Mouse (Mus musculus): ENCODE results near the gene Entpd8.

The Entpd8 gene

DNA sequence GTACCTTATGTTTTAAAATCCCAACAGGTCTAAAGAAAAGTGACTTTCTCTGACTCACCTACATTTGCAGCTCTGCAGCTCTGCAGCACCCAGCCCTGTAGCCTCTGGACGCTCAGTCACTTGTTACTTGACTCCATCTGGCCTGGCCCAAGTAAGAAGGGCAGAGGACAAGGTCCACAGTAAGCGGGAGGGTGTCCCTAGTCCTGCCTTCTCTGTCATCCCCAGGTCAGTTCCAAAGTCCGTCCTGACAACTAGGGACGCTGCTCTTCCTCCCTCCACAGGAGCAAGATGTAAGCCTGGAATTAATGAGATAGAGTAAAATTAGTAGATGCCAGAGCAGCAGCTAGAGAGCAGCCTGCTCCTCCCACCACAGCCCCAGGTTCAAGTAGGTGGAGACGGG, at the start of gene Entpd8:
TSS of gene Entpd8 (plus strand) at position 229 of the 400 bp plus-strand sequence.
- in situ Hi-C loops (cut with MboI, MseI): no loop called here

DNA sequence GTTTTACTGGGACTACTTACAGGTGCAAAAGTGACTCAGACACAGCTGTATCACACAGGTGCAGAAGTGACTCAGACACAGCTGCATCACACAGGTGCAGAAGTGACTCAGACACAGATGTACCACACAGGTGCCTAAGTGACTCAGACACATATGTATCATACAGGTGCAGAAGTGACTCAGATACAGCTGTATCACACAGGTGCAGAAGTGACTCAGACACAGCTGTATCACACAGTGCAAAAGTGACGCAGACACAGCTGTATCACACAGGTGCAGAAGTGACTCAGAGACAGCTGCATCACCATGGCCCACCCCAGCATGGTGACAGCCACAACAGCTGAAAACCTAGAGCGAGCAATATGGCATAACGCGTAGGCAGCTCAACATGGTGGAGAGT, 45.1 kb upstream of the Entpd8 start:
- in situ Hi-C loops (cut with MboI, MseI): no loop called here

DNA sequence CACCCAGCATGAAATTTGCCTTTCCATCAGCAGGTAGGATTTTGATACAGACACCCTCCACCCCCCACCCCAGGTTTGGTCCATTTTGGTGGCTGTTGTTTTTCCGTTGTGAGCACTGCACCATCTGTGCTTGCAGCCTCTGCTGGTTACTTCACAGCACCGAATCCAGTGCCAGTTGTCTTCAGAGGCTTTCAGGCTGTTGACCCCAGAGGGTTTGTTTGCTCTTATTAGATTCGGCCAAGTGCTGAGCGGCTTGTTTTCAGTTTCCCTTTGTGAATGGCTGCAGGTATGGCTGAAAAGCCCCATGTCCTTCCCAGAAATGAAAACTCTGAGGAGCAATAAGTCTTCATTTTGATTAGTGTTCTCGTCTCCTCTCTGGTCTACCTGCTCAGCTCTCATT, 40.0 kb upstream of the Entpd8 start:
- in situ Hi-C loops (cut with MboI, MseI): no loop called here

DNA sequence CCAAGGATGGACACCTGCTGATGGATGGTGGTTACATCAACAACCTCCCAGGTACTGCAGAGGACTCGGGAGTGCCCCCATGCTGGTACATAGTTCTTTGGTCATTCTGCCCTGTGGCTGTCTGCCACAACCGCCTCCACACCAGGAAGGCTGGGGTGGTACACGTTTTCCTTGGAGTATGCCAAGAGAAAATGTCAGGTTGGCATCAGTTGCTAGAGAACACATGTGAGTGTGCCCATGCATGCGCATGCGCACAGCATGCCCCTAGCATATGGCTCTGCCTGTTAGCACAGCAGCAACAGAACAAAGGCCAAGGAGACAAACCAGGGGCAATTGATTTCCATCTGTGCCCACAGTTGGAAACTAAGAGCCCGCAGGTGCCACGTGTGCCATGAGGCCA, 29.2 kb upstream of the Entpd8 start:
- in situ Hi-C loops (cut with MboI, MseI): no loop called here

DNA sequence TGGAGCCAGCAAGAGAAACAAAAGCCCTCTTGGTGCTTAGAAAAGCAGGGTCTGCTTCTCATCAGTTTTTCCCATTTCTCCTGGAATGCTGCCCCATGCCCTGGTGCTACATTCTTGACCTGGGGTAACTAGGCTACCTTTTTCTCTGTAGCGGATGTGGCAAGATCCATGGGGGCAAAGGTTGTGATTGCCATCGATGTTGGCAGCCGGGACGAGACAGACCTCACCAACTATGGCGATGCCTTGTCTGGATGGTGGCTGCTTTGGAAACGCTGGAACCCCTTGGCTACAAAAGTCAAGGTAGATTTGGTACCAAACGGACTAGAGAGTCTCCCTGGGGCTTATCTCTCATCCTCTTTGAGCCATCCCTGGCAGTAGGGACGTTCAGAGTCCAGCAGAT, 28.7 kb upstream of the Entpd8 start:
- in situ Hi-C loops (cut with MboI, MseI): no loop called here

DNA sequence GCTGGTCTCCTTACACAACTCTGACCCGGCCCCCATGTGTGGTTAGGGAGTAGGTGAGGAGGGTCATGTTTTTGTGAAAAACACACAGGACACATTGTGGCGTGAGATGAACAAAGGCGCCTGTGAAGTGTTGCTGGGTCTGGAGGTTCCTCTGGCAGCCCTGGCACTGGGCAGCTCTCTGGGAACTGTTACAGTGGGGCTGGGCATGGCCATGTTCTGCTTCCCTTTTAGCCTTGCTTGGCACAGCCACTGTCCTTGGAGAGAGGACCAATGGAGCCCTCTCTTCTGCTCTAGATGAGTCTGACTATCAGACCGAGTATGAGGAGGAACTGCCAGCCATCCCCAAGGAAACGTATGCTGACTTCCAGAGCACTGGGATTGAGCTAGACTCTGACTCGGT, 27.0 kb upstream of the Entpd8 start:
- in situ Hi-C loops (cut with MboI, MseI): no loop called here

DNA sequence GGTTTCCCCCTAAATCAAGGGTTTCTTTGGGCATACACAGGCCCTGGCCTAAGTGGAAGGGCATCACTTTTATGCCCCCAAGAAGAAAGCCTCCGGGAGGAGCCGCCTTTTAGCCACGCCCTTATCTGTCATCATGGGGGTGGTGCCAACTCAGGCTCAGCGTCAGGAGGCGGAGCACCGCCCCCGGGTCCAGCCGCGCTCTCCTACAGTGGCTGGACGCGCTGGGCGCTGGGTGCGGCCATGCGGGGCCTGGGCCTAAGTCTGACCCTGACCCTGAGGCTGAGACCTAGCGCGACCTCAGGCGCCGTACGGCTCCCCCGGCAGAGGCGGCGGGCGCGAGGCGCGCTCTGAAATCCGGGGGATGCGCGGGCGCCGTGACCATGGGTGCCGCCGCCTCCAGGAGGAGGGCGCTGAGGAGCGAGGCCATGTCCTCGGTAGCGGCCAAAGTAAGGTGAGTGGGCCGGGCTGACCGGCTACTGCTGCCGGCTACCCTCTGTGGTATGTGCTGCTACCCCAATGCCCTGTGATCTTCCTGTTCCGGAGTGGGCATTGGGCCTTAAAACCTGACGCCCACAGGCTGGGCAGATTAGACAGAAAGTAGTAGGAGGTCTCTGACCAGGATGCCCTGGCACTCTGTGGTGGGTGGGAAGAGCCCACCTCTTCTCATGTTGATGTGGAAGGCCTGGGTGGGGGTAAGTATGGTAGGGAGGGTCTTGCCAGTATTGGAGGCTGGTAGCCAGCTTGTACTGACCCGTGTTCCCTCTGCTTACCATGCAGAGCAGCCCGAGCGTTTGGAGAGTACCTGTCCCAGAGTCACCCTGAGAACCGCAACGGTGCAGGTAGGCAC, 25.7 kb upstream of the Entpd8 start, which contains the start of gene Nsmf:
TSS of gene Nsmf (plus strand) at position 135 of the 847 bp plus-strand sequence.
- in situ Hi-C loops (cut with MboI, MseI): no loop called here

DNA sequence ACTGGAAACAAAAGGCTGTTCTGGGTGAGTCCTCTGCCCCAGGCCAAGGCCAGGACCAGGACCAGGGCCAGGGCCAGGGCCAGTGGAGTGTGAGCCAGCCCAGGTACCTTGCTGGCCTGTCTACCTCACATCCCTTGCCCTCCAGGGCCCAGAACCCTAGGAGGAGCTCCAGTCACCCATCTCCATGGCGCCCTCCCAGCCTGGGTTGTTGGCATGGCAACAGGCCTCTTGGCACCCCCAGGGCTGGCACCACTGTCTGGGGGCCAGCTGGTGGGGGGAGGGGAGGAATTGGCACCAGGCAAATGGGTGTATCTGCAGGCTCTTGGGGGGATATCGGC, 25.1 kb upstream of the Entpd8 start:
- in situ Hi-C loops (cut with MboI, MseI): no loop called here

DNA sequence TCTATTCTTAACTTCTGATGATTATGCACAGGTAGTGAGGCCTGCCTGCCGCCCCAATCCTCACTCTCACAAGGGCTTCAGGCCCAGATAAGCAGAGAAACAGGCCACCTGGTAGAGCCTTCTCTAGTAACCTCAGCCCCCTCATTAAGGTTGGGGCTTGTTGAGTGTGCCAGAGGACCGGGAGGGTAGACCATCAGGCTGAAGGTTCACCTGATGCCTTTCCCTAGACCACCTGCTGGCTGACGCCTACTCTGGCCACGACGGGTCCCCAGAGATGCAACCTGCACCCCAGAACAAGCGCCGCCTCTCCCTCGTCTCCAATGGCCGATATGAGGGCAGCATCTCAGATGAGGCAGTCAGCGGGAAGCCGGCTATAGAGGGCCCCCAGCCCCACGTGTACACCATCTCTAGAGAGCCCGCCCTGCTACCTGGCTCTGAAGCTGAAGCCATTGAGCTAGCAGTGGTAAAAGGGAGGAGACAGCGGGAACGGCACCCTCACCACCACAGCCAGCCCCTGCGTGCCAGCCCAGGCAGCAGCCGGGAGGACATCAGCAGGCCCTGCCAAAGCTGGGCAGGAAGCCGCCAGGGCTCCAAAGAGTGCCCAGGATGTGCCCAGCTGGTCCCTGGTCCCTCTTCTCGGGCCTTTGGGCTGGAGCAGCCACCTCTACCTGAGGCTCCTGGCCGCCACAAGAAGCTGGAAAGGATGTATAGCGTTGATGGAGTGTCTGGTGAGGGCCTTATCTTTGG, 24.5 kb upstream of the Entpd8 start:
- in situ Hi-C loops (cut with MboI, MseI): no loop called here

DNA sequence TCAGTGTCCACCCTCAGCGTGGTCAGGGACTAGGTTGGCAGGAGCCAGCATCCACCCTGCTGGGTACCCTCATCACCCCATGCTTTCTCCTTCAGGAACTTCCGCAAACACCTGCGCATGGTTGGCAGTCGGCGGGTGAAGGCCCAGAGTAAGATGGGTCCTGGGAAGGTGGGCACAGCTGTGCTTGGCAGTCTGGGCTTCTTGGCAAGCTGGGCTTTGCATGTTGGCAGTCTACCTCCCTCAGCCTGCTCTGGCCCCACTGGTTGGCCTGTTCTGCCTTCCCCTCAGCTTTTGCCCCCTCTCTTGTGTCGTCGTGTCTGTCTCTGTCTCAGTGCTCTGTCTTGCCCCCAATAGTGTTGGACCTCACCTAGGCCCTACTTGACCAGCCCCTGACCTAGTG, 21.2 kb upstream of the Entpd8 start:
- in situ Hi-C loops (cut with MboI, MseI): no loop called here

DNA sequence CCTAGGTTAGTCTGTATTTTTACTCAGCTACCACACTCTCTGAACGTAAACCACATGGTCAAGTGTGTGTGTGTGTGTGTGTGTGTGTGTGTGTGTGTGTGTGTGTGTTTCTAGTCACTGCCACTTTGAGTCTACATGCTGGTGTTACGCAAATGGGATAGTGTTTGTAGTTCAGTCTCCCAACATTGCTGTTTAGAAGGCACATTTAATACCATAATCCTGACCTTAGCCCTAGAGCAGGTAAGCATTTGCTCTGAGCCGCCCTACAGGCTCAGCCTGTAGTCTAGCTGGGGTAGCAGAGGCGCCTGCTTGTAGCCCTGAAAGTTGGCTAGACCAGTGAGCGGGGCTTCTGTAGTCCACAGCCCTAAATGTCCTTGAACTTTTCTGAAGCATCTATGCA, 16.6 kb upstream of the Entpd8 start:
- in situ Hi-C loops (cut with MboI, MseI): no loop called here

DNA sequence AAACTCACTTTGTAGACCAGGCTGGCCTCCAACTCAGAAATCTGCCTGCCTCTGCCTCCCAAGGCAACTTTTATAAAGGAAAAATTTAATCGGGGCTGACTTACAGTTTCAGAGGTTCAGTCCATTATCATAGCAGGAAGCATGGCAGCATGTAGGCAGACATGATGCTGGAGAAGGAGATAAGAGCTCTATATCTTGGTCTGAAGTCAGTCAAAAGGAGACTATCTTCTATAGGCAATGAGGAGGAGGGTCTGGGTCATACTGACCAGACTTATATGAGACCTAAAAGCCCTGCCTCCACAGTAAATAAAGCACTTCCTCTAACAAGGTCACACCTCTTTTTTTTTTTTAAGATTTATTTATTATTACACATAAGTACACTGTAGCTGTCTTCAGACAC, 15.8 kb upstream of the Entpd8 start:
- in situ Hi-C loops (cut with MboI, MseI): no loop called here

DNA sequence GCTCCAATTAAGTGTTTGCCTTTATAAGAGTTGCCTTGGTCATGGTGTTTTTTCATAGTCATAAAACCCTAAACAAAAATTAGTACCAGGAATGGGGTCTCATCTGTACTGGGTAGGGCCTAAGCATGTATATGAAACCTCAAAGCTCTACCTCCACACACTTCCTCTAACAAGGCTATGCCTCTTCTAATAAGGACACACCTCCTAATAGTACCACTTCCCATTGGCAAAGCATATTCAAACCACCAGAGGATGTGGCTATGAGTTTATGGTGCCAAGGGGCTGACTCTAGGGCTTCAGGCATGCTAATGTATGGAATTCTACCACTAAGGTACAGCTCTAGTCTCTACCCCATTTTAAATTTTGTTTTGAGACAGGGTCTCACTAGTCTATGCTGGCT, 14.6 kb upstream of the Entpd8 start:
- in situ Hi-C loops (cut with MboI, MseI): no loop called here

DNA sequence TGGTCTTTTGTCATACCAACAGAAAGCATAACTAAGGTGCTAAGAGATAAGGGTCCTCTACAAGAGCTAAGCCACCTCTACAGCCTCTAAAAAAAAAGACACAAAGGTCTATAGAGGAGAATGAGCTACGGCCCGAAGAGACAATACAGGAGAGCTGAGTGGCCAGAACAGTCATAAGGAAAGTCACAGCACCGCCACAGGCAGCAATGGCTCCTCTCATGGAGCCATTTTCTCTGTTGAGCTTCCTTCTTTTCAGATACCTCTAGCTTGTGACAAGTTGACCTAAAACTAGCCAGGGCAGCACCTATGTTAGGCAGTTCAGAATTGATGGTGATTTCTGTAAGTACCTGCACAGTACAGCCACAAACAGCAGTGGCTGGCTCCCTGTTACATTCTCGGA, 13.6 kb upstream of the Entpd8 start:
- in situ Hi-C loops (cut with MboI, MseI): no loop called here

DNA sequence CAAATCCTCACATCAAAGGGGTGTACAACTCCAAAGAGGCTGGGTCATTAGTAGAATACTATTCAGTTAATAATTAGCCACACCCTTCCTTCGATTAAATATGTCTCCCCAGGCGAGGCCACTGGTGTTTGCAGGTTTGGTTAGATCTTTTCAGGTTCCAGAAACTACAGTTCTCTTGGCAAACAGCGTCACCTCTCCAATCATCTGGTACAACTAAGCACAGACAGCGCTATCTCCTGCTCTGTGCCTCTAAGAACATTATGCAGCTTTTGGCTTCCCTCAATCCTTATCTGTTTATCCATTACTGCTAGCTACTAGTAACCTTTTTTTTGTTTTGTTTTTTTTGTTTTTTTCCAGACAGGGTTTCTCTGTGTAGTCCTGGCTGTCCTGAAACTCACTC, 10.6 kb upstream of the Entpd8 start:
- in situ Hi-C loops (cut with MboI, MseI): no loop called here

DNA sequence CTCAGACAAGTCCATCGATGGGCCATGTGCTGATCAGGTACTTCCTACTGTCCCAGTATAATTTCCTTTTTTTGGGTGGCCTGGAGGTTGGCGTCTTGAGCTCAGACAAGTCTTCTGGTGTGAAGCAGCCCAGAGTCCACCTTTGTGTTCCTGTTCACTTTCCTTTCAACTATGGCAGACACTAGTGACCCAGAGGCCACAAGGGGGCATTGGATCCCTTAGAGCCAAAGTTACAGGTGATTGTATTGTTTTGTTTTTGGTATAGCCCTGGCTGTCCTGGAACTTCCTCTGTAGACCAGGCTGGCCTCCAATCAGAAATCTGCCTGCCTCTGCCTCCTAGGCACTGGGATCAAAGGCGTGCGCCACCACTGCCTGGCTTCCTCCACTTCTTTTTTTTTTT, 7.7 kb upstream of the Entpd8 start:
- in situ Hi-C loops (cut with MboI, MseI): no loop called here

DNA sequence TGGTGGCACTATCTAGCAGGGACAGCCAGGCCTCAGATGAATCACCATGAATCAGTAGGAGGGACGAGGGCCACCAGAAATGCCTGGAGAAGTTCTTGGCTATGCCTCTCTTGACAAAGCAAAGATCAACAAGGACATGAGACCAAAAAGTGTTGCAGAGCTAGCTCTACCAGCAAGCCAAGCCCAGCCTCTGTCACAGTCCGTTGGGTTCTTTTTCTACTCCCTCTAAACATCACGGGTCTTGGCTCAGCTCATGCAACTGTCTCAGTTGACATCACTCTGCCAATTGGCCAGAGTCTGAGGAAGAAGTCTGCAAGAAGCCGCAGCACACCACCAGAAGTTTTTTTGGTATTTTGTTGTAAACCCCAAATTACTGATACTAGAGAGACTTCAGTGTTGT, 4.6 kb upstream of the Entpd8 start:
- in situ Hi-C loops (cut with MboI, MseI): no loop called here

DNA sequence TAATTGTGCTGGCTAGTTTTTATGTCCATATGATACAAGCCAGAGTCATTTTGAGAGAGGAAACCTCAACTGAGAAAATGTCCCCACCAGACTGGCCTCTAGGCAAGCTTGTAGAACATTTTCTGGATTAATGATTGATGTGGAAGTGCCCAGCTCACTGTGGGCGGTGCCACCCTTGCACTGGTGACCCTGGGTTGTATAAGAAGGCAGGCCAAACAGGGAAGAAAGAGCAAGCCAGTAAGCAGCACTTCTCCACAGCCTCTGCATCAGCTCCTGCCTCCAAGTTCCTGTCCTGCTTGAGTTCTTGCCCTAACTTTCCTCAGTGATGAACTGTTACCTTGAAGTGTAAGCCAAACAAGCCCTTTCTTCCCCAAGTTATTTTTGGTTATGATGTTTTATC, 1.1 kb upstream of the Entpd8 start:
- in situ Hi-C loops (cut with MboI, MseI): no loop called here

DNA sequence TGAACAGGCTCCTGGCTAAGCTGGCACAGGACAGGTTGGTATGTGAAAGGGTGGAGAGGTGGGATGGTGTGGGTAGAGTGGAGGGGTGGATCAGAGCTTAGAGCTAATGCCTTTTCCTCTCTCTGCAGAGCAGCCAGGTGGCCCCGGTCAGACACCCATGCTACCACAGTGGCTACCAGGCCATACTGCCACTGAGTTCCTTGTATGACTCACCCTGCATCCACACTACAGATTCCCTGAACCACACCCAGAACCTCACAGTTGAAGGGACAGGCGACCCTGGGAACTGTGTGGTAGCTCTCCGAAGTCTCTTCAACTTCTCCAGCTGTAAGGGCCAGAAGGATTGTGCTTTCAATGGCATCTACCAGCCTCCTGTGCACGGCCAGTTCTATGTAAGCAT, 3.6 kb downstream of the Entpd8 start:
- in situ Hi-C loops (cut with MboI, MseI): no loop called here

DNA sequence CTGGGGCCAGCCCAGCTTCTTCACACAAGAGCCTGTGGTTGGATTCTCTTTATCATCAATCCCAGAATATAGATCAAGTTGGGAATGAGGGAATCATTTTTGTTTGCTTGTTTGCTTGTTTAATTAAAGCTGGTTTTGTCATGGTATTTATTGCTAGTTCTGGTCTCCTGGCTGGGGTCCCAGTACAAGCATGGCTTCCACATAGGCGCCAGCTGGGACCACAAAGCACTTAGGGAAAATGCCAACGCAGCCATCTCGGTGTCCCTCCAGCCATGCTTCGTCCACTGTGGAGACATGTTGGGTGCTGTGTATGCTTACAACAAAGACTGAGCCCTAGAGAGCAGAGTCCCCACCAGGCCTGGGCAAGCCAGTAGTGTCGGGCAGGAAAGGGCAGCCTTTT, 5.5 kb downstream of the Entpd8 start:
- in situ Hi-C loops (cut with MboI, MseI): no loop called here

DNA sequence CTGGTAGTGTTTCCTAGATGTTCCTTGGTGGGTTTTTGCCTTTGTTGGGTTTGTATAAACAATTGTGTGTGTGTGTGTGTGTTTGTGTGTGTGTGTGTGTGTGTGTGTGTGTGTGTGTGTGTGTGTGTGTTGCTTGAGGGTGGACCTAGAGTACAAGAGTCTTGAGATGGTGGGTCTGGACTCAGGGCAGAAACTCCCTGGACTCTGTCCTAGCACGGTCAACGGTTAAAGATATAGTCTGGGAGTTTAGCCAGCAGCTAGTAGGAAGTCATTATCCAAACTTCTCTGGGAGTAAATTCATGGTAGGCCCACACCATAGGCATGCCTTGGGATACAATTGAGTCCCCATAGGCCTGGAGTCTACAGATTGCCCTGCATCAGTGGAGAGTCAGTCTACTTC, 7.7 kb downstream of the Entpd8 start:
- in situ Hi-C loops (cut with MboI, MseI): no loop called here

DNA sequence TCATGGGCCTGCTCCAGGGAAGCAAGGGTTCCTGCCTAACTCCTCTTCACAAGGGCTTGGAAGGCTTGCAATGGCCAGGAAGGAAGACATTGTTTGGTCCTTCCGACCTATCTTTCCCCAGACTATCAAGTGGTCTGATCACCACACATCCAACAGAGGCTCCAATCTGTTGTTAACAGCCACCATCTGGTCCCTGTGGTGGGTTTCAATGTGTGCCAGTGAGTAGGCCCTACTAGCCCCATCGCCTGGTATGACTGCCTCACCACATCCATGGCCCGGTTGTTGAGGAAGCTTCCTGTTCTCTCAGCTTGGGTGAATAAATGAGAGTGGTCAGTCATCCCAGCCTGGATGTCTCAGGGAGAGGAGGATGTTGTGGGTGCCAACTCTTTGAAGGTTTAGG, 8.5 kb downstream of the Entpd8 start:
- in situ Hi-C loops (cut with MboI, MseI): no loop called here

DNA sequence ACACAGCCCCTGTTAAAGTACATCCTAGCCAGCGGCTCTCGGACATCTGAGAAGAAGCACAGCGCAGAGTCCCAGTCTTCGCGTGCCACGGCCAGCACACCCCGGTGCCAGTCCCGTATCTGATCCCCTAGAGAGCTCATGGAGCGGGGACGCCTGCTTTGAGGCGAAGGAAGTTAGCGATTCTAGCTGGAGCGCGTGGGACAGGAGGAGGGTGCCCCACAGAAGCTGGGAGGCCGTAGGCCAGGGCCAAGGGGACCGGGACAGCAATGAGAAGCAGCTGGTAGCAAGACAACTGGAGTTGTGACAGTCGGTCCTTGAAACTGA, 14.6 kb downstream of the Entpd8 start:
- in situ Hi-C loops (cut with MboI, MseI): no loop called here

All from T-helper 1 cell (primary cell).